In genomic region chr7:112942567-112942966, GRCm38 (mm10) we compare ENCODE assay signal across 23 mouse cellular contexts. TPM values are rescaled to one million over a fixed set of nuclear protein-coding genes. Genes with fewer than 3 reads are reported as not detected.
DNase-seq lines count a peak whose midpoint lies in the region; ATAC-seq lines count a peak whose summit lies in the region.
"Had no signal": no experiment of that assay in that cellular context is flagged by ENCODE, and none has a peak within 500 bp of the region (broad histone marks: within the 10 kb centered on the region; RNA-seq: fewer than 3 reads in every experiment).

No protein-coding gene starts in this region.

- H3K27ac ChIP-seq in heart, embryonic 12.5 days (ENCODE audit: poor library complexity, severe bottlenecking) = no peak overlapping the region
- H3K27ac ChIP-seq: embryonic facial prominence, embryonic 10.5 days; embryonic facial prominence, embryonic 12.5 days; forebrain, embryonic 13.5 days; forebrain, embryonic 15.5 days had no signal

- H3K4me2 ChIP-seq in heart, embryonic 12.5 days = no peak overlapping the region
- H3K4me2 ChIP-seq: embryonic facial prominence, embryonic 12.5 days; forebrain, embryonic 13.5 days; forebrain, embryonic 15.5 days had no signal

- H3K9ac ChIP-seq in heart, embryonic 12.5 days = no peak overlapping the region
- H3K9ac ChIP-seq: embryonic facial prominence, embryonic 12.5 days; forebrain, embryonic 13.5 days; forebrain, embryonic 15.5 days had no signal

- peak; percentile 54 for DNase-seq in heart, adult 11 months
- peak; percentile 23 for DNase-seq in lung, postnatal 25 days (ENCODE audit: low spot score)
- no peak for DNase-seq in lung, postnatal 14 days
- peak; percentile 19 for DNase-seq in gonadal fat pad, adult 2 months (ENCODE audit: low read depth)
- DNase-seq: adrenal gland, adult 8-10 months; adrenal gland, postnatal 14 days; adrenal gland, postnatal 36 days; B cell, adult 2 months; cerebellum, adult 11-12 months; cerebellum, adult 2 months; cerebellum, adult 9-10 months; cerebellum, postnatal 10 days; cerebellum, postnatal 25 days had no signal

- no peaks in the 10 kb centered on the region for H3K9me3 ChIP-seq in heart, embryonic 12.5 days (replicated peaks)
- H3K9me3 ChIP-seq: embryonic facial prominence, embryonic 10.5 days; embryonic facial prominence, embryonic 12.5 days; forebrain, embryonic 13.5 days; forebrain, embryonic 15.5 days had no signal

- 74% methylated on average over 5 of the region's 5 CpGs for WGBS in heart, embryonic 12.5 days

- ATAC-seq in heart, embryonic 12.5 days (ENCODE audit: insufficient number of reproducible peaks, low FRiP score) = no peak
- ATAC-seq: activated CD4-positive, CD25-positive, alpha-beta regulatory T cell, adult 4 months; CD4-positive, CD25-positive, alpha-beta regulatory T cell, adult 4 months; forebrain, embryonic 13.5 days; forebrain, embryonic 15.5 days had no signal

- no peak overlapping the region for H3K4me3 ChIP-seq in heart, embryonic 12.5 days
- H3K4me3 ChIP-seq: embryonic facial prominence, embryonic 10.5 days; embryonic facial prominence, embryonic 12.5 days; forebrain, embryonic 13.5 days; forebrain, embryonic 15.5 days had no signal

- 0 out of 2 replicates have a peak, but pooled peaks cover 2% of the 10 kb centered on the region for H3K27me3 ChIP-seq in heart, embryonic 12.5 days (replicated peaks)
- H3K27me3 ChIP-seq: CH12.LX; embryonic facial prominence, embryonic 12.5 days; forebrain, embryonic 13.5 days; forebrain, embryonic 15.5 days; Patski had no signal

- H3K4me1 ChIP-seq in heart, embryonic 12.5 days (replicated peaks) = no peaks in the 10 kb centered on the region
- H3K4me1 ChIP-seq: embryonic facial prominence, embryonic 10.5 days; embryonic facial prominence, embryonic 12.5 days; forebrain, embryonic 15.5 days had no signal

- H3K36me3 ChIP-seq in heart, embryonic 12.5 days = no peaks in the 10 kb centered on the region
- H3K36me3 ChIP-seq: embryonic facial prominence, embryonic 10.5 days; embryonic facial prominence, embryonic 12.5 days; forebrain, embryonic 15.5 days; G1E had no signal

RNA-seq across cellular contexts. Expression of gene Rassf10, which starts 11.2 kb away (rescaled TPM):
- polyA plus RNA-seq in heart, embryonic 12.5 days (2016; fragmentation: Nextera tagmentation; extraction: Ambion mirVana) = 2.7 and 2.8 TPM in 2 replicates
- 2.9 and 3.3 TPM in 2 replicates for polyA plus RNA-seq in gonadal fat pad, adult 2 months (2012; rRNA removed)
- polyA plus RNA-seq: activated CD4-positive, CD25-positive, alpha-beta regulatory T cell, adult 4 months; CD4-positive, CD25-positive, alpha-beta regulatory T cell, adult 4 months; G1E; Patski had no signal
